ENCODE assay signal across 20 mouse cellular contexts in genomic region chr9:94582309-94582708, GRCm38 (mm10). TPM values are rescaled to one million over a fixed set of nuclear protein-coding genes. Genes with fewer than 3 reads are reported as not detected.
DNase-seq lines count a peak whose midpoint lies in the region; ATAC-seq and TF ChIP-seq lines count a peak whose summit lies in the region.
"Had no signal": no experiment of that assay in that cellular context is flagged by ENCODE, and none has a peak within 500 bp of the region (broad histone marks: within the 10 kb centered on the region; RNA-seq: fewer than 3 reads in every experiment).

No protein-coding gene starts in this region.

- ATAC-seq in frontal cortex, adult (ENCODE audit: low TSS enrichment), result peak; percentile 21; the same call in 1 of the 2 replicates
- ATAC-seq in lung, postnatal 0 days, result peak; percentile 58
- ATAC-seq: activated CD4-positive, CD25-positive, alpha-beta regulatory T cell, adult 4 months; intestine, embryonic 15.5 days; liver, postnatal 0 days; midbrain, embryonic 13.5 days had no signal

- no peak for DNase-seq in frontal cortex, postnatal 10 days (ENCODE audit: low spot score in 2 of 2)
- peak; percentile 82 for DNase-seq in lung, postnatal 0 days (ENCODE audit: low spot score)
- no peak for DNase-seq in lung, adult 18-20 months
- DNase-seq in cerebellum, postnatal 14 days, result peak; percentile 74 to 82
- no peak for DNase-seq in urinary bladder, postnatal 25 days (ENCODE audit: low spot score)
- DNase-seq in kidney, adult 8-10 months, result no peak
- no peak for DNase-seq in left cerebral cortex, adult 11 months (ENCODE audit: low spot score)
- DNase-seq: embryo, embryonic 11 days; gastrocnemius, postnatal 10 days; kidney, postnatal 25 days; liver, postnatal 0 days; thymus, adult 2 months had no signal

- TF ChIP-seq EP300 in lung, postnatal 0 days (IDR thresholded peaks at IDR 0.05), result no peak

- H3K27ac ChIP-seq in lung, postnatal 0 days (ENCODE audit: low read length), result no peak overlapping the region
- H3K27ac ChIP-seq: forebrain, embryonic 10.5 days; hindbrain, embryonic 10.5 days; intestine, embryonic 15.5 days; left cerebral cortex, adult 2 months; limb, embryonic 13.5 days; midbrain, embryonic 13.5 days had no signal

- WGBS in lung, postnatal 0 days, result 59% methylated on average over 8 of the region's 8 CpGs

- no peak for TF ChIP-seq CTCF in lung, postnatal 0 days (IDR thresholded peaks at IDR 0.05)

- H3K4me1 ChIP-seq in lung, postnatal 0 days (ENCODE audit: insufficient read depth, low read depth, low read length), result no peaks in the 10 kb centered on the region
- H3K4me1 ChIP-seq: forebrain, embryonic 10.5 days; hindbrain, embryonic 10.5 days; intestine, embryonic 15.5 days; limb, embryonic 13.5 days had no signal

- H3K36me3 ChIP-seq in lung, postnatal 0 days (ENCODE audit: insufficient read depth, low read length), result no peaks in the 10 kb centered on the region
- H3K36me3 ChIP-seq: forebrain, embryonic 10.5 days; hindbrain, embryonic 10.5 days; intestine, embryonic 15.5 days; limb, embryonic 13.5 days; midbrain, embryonic 13.5 days had no signal

- no peak overlapping the region for H3K4me3 ChIP-seq in lung, postnatal 0 days (ENCODE audit: low read depth, low read length)
- H3K4me3 ChIP-seq: forebrain, embryonic 10.5 days; hindbrain, embryonic 10.5 days; intestine, embryonic 15.5 days; left cerebral cortex, adult 2 months; limb, embryonic 13.5 days; midbrain, embryonic 13.5 days had no signal

- no peak overlapping the region for H3K9ac ChIP-seq in lung, postnatal 0 days (replicated peaks; ENCODE audit: low read depth)
- H3K9ac ChIP-seq: intestine, embryonic 15.5 days; limb, embryonic 13.5 days; liver, postnatal 0 days; midbrain, embryonic 13.5 days had no signal

- no peaks in the 10 kb centered on the region for H3K27me3 ChIP-seq in lung, postnatal 0 days (replicated peaks; ENCODE audit: insufficient read depth, low read length)
- H3K27me3 ChIP-seq: intestine, embryonic 15.5 days; limb, embryonic 13.5 days; midbrain, embryonic 13.5 days had no signal

- no peaks in the 10 kb centered on the region for H3K9me3 ChIP-seq in lung, postnatal 0 days (ENCODE audit: low read length)
- H3K9me3 ChIP-seq: forebrain, embryonic 10.5 days; hindbrain, embryonic 10.5 days; intestine, embryonic 15.5 days; limb, embryonic 13.5 days; midbrain, embryonic 13.5 days had no signal

- H3K4me2 ChIP-seq in lung, postnatal 0 days (replicated peaks; ENCODE audit: low read depth, low read length), result no peak overlapping the region
- H3K4me2 ChIP-seq: intestine, embryonic 15.5 days; limb, embryonic 13.5 days; midbrain, embryonic 13.5 days had no signal

RNA-seq across cellular contexts. Expression of gene 1190002N15Rik, which starts 44.4 kb away (rescaled TPM):
- polyA plus RNA-seq in lung, postnatal 0 days (2015; fragmentation: Nextera tagmentation; extraction: Ambion mirVana), result 23.7 and 34.1 TPM in 2 replicates

Comparison
In these comparisons a context has a peak if more than half of its experiments do, and no peak if none do; other contexts are left out.
1. DNase-seq: peak in lung, postnatal 0 days (single experiment) and cerebellum, postnatal 14 days (2 of 2); none in frontal cortex, postnatal 10 days (0 of 2), lung, adult 18-20 months (0 of 2), urinary bladder, postnatal 25 days (single experiment), kidney, adult 8-10 months (0 of 2) and left cerebral cortex, adult 11 months (single experiment).